Mouse (Mus musculus): ENCODE data around the gene Lbh.

Gene Lbh

GRCm38 (mm10) chr17:72911283-72911682, 6.8 kb upstream of the Lbh start:
- DNase-seq (ENCODE audit: low read depth, low spot score) = peak; percentile 61

- DNase-seq (ENCODE audit: low read depth, low spot score) = no peak
Measured at GRCm38 (mm10) chr17:72911751-72912150, 6.4 kb upstream of the Lbh start.

- DNase-seq (ENCODE audit: low read depth, low spot score) = no peak
Measured at GRCm38 (mm10) chr17:72914082-72914481, 4.0 kb upstream of the Lbh start.

- DNase-seq (ENCODE audit: low read depth, low spot score) = no peak
Measured at GRCm38 (mm10) chr17:72917241-72918030, 669 bp upstream of the Lbh start.

- no peak for DNase-seq (ENCODE audit: low read depth, low spot score)
Measured at GRCm38 (mm10) chr17:72918571-72919541, 751 bp downstream of the Lbh start.

- DNase-seq (ENCODE audit: low read depth, low spot score) = no peak
Measured at GRCm38 (mm10) chr17:72919641-72920040, 1.5 kb downstream of the Lbh start.

GRCm38 (mm10) chr17:72920430-72920829, 2.3 kb downstream of the Lbh start:
- DNase-seq (ENCODE audit: low read depth, low spot score) = no peak

- no peak for DNase-seq (ENCODE audit: low read depth, low spot score)
Measured at GRCm38 (mm10) chr17:72920971-72921370, 2.9 kb downstream of the Lbh start.

- DNase-seq (ENCODE audit: low read depth, low spot score) = no peak
Measured at GRCm38 (mm10) chr17:72922206-72922605, 4.1 kb downstream of the Lbh start.

- DNase-seq (ENCODE audit: low read depth, low spot score) = no peak
Measured at GRCm38 (mm10) chr17:72923283-72923682, 5.2 kb downstream of the Lbh start.

- DNase-seq (ENCODE audit: low read depth, low spot score) = no peak
Measured at GRCm38 (mm10) chr17:72924295-72924694, 6.2 kb downstream of the Lbh start.

GRCm38 (mm10) chr17:72925111-72925510, 7.0 kb downstream of the Lbh start:
- DNase-seq (ENCODE audit: low read depth, low spot score) = no peak

- DNase-seq (ENCODE audit: low read depth, low spot score) = peak; percentile 65
Measured at GRCm38 (mm10) chr17:72925804-72926617, 7.9 kb downstream of the Lbh start.

GRCm38 (mm10) chr17:72926994-72927393, 8.9 kb downstream of the Lbh start:
- no peak for DNase-seq (ENCODE audit: low read depth, low spot score)

- no peak for DNase-seq (ENCODE audit: low read depth, low spot score)
Measured at GRCm38 (mm10) chr17:72933116-72933515, 15.0 kb downstream of the Lbh start.

GRCm38 (mm10) chr17:72934146-72934545, 16.0 kb downstream of the Lbh start:
- DNase-seq (ENCODE audit: low read depth, low spot score) = no peak

GRCm38 (mm10) chr17:72934653-72935052, 16.5 kb downstream of the Lbh start:
- no peak for DNase-seq (ENCODE audit: low read depth, low spot score)

- no peak for DNase-seq (ENCODE audit: low read depth, low spot score)
Measured at GRCm38 (mm10) chr17:72935921-72936320, 17.8 kb downstream of the Lbh start.

GRCm38 (mm10) chr17:72936336-72936735, 18.2 kb downstream of the Lbh start:
- DNase-seq (ENCODE audit: low read depth, low spot score) = no peak

- no peak for DNase-seq (ENCODE audit: low read depth, low spot score)
Measured at GRCm38 (mm10) chr17:72937204-72937603, 19.1 kb downstream of the Lbh start.

- DNase-seq (ENCODE audit: low read depth, low spot score) = peak; percentile 67
Measured at GRCm38 (mm10) chr17:72938026-72938795, 20.1 kb downstream of the Lbh start.

All from skeletal muscle tissue, adult 2 months (tissue).